Mouse (Mus musculus): ENCODE measurements at regions not wholly inside any gene's neighbourhood (a gene's known extent, or its start where the extent isn't known, plus 50 kb on each side); places are given as distances from the start of the nearest gene placed in this dataset.
A peak's percentile ranks its signal among the peaks of the same experiment; 100 is the strongest.

GRCm38 (mm10) chr8:29274668-29275067, 1827.2 kb downstream of the Poteg start:
- no peak for DNase-seq (ENCODE audit: extremely low spot score in 1 of 2, low spot score in 1 of 2)

- DNase-seq (ENCODE audit: extremely low spot score in 1 of 2, low spot score in 1 of 2) = no peak
Observed at GRCm38 (mm10) chr8:29278711-29279110, 1831.2 kb downstream of the Poteg start.

- DNase-seq (ENCODE audit: extremely low spot score in 1 of 2, low spot score in 1 of 2) = no peak
Observed at GRCm38 (mm10) chr8:29279276-29279675, 1831.8 kb downstream of the Poteg start.

- DNase-seq (ENCODE audit: extremely low spot score in 1 of 2, low spot score in 1 of 2) = peak; percentile 17 to 41
Observed at GRCm38 (mm10) chr8:29290386-29290785, 1842.9 kb downstream of the Poteg start.
